Mouse (Mus musculus) embryonic facial prominence, embryonic 14.5 days (tissue): ENCODE measurements around the gene Hmgcr. TPM values are rescaled to one million over a fixed set of nuclear protein-coding genes. Genes with fewer than 3 reads are reported as not detected.

Experiments
- ATAC-seq: fragments of 200-750 bp; cut with Nextera tagmentation; 2 replicates; pipeline ENCODE4 v1.8.0; 2017; ENCODE audit warnings: low read depth, moderate number of reproducible peaks, moderate TSS enrichment
- DNase-seq: peaks from one replicate; pipeline ENCODE4 v3.0.0-alpha.2; 2015; ENCODE audit warnings: low spot score
- H3K27ac ChIP-seq: fragments of 300-500 bp; sonication (generic); replicated peaks from 2 replicates; pipeline ENCODE4 v1.5.1; 2014; ENCODE audit warnings: low read depth, mild to moderate bottlenecking, low read length, moderate library complexity
- H3K27me3 ChIP-seq: fragments of 300-500 bp; sonication (generic); replicated peaks from 2 replicates; pipeline ENCODE4 v1.6.1; 2014; ENCODE audit warnings: low read length; ENCODE audit not compliant: control insufficient read depth, insufficient read depth
- H3K36me3 ChIP-seq: fragments of 300-500 bp; sonication (generic); 2 replicates; pipeline ENCODE4 v1.6.1; 2014; ENCODE audit warnings: low read length, mixed read lengths; ENCODE audit not compliant: control insufficient read depth, insufficient read depth
- H3K4me1 ChIP-seq: fragments of 300-500 bp; sonication (generic); 2 replicates; pipeline ENCODE4 v1.6.1; 2014; ENCODE audit warnings: antibody characterized with exemption, low read length; ENCODE audit not compliant: control insufficient read depth, insufficient read depth
- H3K4me2 ChIP-seq: fragments of 300-500 bp; sonication (generic); 2 replicates; pipeline ENCODE4 v1.6.1; 2014; ENCODE audit warnings: low read depth, mild to moderate bottlenecking, low read length, moderate library complexity, mixed read lengths
- H3K4me3 ChIP-seq: fragments of 300-500 bp; sonication (generic); 2 replicates; pipeline ENCODE4 v1.5.1; 2014; ENCODE audit warnings: low read depth, mild to moderate bottlenecking, low read length
- H3K9ac ChIP-seq: fragments of 300-500 bp; sonication (generic); 2 replicates; pipeline ENCODE4 v1.6.1; 2014; ENCODE audit warnings: low read depth, mild to moderate bottlenecking, low read length, moderate library complexity, mixed read lengths
- H3K9me3 ChIP-seq: fragments of 300-500 bp; sonication (generic); 2 replicates; pipeline ENCODE4 v1.6.1; 2016; ENCODE audit warnings: low read length; ENCODE audit not compliant: control insufficient read depth
- WGBS: fragments of 180-500 bp; shearing (Covaris S2); extraction: QIAGEN DNeasy Blood & Tissue Kit; methylation state at CpG from one replicate; pipeline ENCODE4 v1.1.7; 2014; 5-methylcytosine and 5-hydroxymethylcytosine counted together
- polyA plus RNA-seq: library from polyadenylated mRNA; unstranded; fragments of >200 nt; fragmentation: Nextera tagmentation; extraction: Ambion mirVana; gene quantifications from 2 replicates; pipeline ENCODE4 v1.2.1, GENCODE M21; 2014

Gene Hmgcr
- polyA plus RNA-seq, 1 experiment from 2014 or later = 63.0 TPM

DNA sequence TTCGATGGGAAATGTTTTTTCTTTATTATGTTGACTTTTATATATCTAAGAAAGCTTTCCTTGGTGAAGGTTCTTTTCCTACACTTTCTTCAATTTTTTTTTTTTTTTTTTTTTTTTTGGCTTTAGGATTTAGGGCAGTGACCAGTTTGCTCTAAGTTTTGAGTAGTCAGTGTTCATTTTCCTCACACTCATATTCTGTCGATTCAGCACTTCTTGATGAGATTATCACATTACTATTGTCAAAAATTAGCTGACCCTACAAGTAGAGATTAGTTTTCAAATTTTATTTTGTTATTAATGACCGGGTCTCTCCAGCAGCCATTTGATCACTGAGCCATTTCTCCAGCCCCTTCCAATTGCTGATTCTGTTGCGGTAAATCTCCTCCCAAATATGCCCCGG lies 19.2 kb upstream of the Hmgcr start:
- no peak overlapping the region for H3K4me3 ChIP-seq
- H3K4me2 ChIP-seq = no peak overlapping the region
- H3K4me1 ChIP-seq = no peaks in the 10 kb centered on the region
- H3K27ac ChIP-seq = no peak overlapping the region
- no peak overlapping the region for H3K9ac ChIP-seq
- ATAC-seq (no peak), DNase-seq (no peak)
- no peaks in the 10 kb centered on the region for H3K27me3 ChIP-seq
- 91% methylated on average over 5 of the region's 5 CpGs for WGBS
- H3K36me3 ChIP-seq = no peaks in the 10 kb centered on the region
- no peaks in the 10 kb centered on the region for H3K9me3 ChIP-seq

DNA sequence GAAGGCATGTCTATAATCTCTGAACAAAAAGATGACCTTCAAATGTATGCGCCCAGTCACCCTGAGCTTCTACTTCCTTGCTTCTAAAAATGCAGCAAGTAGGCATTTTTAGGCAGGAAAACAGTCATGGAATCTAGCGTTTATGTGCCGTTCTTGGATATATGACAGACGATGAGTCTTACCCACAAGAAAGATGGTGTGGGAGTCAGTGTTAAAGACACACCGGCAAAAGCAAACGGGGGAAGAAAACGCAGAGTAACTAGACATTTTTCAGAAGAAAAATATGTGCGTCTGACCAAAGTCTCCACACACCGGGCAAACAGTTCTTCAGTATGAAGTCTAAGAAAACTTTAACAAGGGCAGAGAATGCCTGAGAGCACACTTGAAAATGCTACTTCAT lies 16.5 kb upstream of the Hmgcr start:
- Histone ChIP-seq H3K4me1 (no peaks in the 10 kb centered on the region), H3K27ac (no peak overlapping the region), H3K36me3 (no peaks in the 10 kb centered on the region), H3K4me3 (no peak overlapping the region), H3K4me2 (no peak overlapping the region), H3K9ac (no peak overlapping the region), H3K9me3 (no peaks in the 10 kb centered on the region), H3K27me3 (no peaks in the 10 kb centered on the region)
- DNase-seq = no peak
- 86% methylated on average over 9 of the region's 9 CpGs for WGBS
- ATAC-seq = no peak

DNA sequence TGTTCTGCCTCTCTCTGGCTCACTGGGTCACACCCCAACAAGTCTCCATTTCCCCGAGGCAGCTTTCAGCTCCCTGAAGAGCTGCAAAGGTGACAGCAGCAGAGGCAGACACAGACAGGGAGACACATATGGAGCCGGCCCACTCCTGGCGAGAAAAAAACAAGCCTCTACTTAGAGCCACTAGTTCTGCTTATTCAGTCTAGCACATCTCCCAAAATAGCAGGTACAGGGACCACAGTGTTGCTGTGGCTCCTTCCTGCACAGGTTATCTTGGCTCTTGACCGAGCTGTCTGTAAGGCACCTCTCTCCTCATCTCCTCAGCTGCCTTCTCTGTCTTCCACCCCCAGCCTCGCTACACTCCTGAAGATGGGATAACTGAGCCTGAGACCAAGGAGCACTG lies 14.0 kb upstream of the Hmgcr start:
- H3K36me3 ChIP-seq = no peaks in the 10 kb centered on the region
- WGBS = 78% methylated on average over 5 of the region's 5 CpGs
- ATAC-seq = no peak

DNA sequence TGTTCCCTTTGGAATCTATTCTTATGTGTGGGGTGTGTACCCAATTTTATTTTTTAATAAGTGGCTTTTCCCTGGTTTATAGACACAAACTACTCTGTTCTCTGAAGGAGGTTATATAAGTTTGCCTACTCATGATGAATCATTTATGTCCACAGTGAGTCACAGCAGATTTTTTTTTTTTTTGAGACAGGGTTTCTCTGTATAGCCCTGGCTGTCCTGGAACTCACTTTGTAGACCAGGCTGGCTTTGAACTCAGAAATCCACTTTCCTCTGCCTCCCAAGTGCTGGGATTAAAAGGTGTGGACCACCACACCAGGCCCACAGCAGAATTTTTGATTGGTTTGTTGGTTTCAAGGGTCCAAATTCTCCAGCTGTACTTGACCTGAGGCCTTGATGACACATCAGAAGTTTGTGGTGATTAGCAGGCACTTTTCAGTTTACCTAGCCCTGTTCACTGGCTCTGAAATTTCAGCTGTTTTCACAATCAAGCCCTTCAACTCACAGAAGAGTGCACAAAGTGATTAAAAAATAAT lies 10.4 kb upstream of the Hmgcr start:
- no peaks in the 10 kb centered on the region for H3K36me3 ChIP-seq
- no peak overlapping the region for H3K27ac ChIP-seq
- H3K4me2 ChIP-seq = no peak overlapping the region
- H3K9me3 ChIP-seq = no peaks in the 10 kb centered on the region
- no peak overlapping the region for H3K9ac ChIP-seq
- DNase-seq = no peak
- no peak for ATAC-seq
- H3K27me3 ChIP-seq = no peaks in the 10 kb centered on the region
- H3K4me3 ChIP-seq = no peak overlapping the region
- H3K4me1 ChIP-seq = no peaks in the 10 kb centered on the region

More for the DNA sequence above, 14.0 kb upstream of the Hmgcr start:
- Histone ChIP-seq H3K4me1 (no peaks in the 10 kb centered on the region), H3K9me3 (no peaks in the 10 kb centered on the region), H3K27me3 (no peaks in the 10 kb centered on the region), H3K4me3 (no peak overlapping the region), H3K27ac (no peak overlapping the region), H3K4me2 (no peak overlapping the region), H3K9ac (no peak overlapping the region)
- no peak for DNase-seq

DNA sequence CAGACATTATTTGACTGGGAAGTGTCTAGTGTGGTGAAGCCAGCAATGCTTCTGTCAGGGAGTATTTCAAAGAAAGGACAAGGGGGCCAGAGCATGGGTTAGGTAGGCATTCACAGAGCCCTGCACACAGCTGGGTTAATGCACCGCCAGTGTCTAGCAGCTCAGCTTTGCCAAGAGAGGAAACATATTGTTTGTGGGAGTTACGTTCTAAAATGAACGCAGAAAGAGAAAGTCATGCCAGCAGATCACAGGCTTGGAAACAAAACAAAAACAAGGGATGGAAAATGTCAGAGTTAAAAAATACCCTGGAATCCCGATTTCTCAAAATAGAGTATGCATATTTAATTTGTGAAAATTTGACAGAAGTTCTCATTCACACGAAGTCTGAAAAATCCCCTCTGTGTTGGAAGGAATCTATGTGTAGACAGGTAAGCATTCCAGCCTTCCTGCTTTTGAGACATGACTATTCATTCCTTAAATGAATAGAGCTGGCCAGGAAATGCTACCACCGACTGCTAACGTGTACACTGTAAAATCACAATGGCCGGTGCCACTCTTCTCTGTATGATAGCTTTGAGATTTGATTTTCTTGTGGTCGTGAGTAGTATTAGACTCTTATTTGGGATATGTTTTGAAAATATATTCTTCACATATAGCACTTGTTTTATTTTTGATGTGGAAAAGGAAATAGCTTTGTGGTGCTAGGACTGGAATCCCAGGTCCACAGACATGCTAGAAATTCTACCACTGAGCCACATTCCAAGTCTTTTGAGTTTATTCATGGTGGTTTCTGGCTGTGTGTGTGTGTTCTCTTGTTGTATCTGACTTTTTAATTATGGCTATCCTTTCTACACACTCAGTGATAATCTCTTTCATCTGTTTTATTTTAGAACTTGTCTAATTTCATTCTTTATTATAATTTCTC lies 9.7 kb upstream of the Hmgcr start:
- DNase-seq (peak; percentile 39), ATAC-seq (no peak)
- H3K4me3 ChIP-seq = no peak overlapping the region
- H3K4me1 ChIP-seq = no peaks in the 10 kb centered on the region
- H3K4me2 ChIP-seq = no peak overlapping the region
- H3K9me3 ChIP-seq = no peaks in the 10 kb centered on the region
- no peaks in the 10 kb centered on the region for H3K27me3 ChIP-seq
- H3K36me3 ChIP-seq = no peaks in the 10 kb centered on the region
- 69% methylated on average over 9 of the region's 9 CpGs for WGBS
- no peak overlapping the region for H3K9ac ChIP-seq
- H3K27ac ChIP-seq = no peak overlapping the region

DNA sequence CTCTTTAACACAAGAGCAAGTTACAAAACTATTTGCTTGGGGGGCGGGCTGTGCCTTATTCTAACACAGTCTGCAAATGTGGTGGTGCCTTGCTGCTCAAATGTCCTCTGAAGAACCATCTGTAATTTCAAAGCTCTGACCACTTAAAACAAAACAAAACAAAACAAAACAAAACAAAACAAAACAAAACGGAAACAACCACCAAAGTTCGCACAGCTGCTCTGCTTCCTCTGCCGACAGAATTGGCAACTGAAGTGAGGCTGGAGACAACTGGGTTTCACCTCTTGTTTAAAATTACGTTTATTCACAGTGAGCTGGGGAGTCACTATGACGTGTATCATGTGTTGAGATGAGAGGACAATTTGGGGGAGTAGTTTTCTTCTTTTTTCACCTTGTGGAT lies 7.9 kb upstream of the Hmgcr start:
- H3K4me3 ChIP-seq = no peak overlapping the region
- H3K27ac ChIP-seq = no peak overlapping the region
- no peak for DNase-seq
- no peak overlapping the region for H3K9ac ChIP-seq
- no peaks in the 10 kb centered on the region for H3K27me3 ChIP-seq
- H3K4me2 ChIP-seq = no peak overlapping the region
- H3K36me3 ChIP-seq = no peaks in the 10 kb centered on the region
- H3K9me3 ChIP-seq = no peaks in the 10 kb centered on the region
- H3K4me1 ChIP-seq = no peaks in the 10 kb centered on the region
- 76% methylated on average over 6 of the region's 6 CpGs for WGBS
- ATAC-seq = no peak

DNA sequence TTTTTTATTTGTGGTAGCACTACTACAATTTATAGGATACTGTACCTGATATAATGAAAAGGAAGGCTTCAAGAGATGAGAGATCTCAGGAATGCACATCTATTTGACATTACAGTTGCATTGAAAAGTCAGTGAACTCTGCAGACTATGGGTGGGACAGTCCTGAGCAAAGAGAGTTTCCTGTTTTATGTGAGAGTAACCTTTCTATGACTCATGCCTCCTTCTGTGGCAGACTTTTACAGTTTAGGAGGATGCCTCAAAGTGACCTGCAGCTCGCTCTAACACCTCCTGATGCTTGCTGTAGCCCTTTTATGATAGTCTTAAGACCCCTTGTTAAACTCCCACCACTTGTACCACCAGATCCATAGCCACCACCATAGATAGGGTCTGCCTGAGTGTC lies 6.3 kb upstream of the Hmgcr start:
- Histone ChIP-seq H3K27ac (no peak overlapping the region), H3K36me3 (no peaks in the 10 kb centered on the region), H3K4me1 (no peaks in the 10 kb centered on the region), H3K9me3 (no peaks in the 10 kb centered on the region), H3K9ac (no peak overlapping the region), H3K4me2 (no peak overlapping the region), H3K4me3 (no peak overlapping the region), H3K27me3 (no peaks in the 10 kb centered on the region)
- WGBS = 90% methylated on average over 1 of the region's 1 CpGs
- ATAC-seq (no peak), DNase-seq (no peak)

DNA sequence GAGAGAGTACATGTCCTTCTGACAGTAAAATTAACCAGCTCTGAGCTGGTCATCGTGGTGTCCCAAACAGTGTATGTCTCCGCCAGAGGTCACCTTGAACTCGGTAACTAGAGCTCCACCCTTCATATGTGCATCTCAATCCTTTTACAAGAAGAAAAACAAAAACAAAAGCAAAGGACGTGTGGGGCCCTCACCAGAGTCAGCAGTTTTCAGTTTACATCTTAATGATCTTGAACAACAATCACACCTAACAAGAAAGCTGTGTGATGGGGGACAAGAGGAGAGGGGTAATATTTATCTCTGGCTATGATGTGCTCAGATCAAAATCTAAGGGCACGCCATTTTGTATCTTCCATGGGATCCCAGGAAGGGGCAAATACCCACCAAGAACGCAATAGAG lies 5.0 kb upstream of the Hmgcr start:
- Histone ChIP-seq H3K9me3 (no peaks in the 10 kb centered on the region), H3K4me1 (peaks cover 5% of the 10 kb centered on the region; the same call in 1 of the 2 replicates), H3K27me3 (no peaks in the 10 kb centered on the region), H3K4me3 (no peak overlapping the region), H3K9ac (no peak overlapping the region), H3K27ac (no peak overlapping the region), H3K36me3 (no peaks in the 10 kb centered on the region), H3K4me2 (no peak overlapping the region)
- WGBS = 77% methylated on average over 6 of the region's 6 CpGs
- no peak for DNase-seq
- ATAC-seq = no peak

DNA sequence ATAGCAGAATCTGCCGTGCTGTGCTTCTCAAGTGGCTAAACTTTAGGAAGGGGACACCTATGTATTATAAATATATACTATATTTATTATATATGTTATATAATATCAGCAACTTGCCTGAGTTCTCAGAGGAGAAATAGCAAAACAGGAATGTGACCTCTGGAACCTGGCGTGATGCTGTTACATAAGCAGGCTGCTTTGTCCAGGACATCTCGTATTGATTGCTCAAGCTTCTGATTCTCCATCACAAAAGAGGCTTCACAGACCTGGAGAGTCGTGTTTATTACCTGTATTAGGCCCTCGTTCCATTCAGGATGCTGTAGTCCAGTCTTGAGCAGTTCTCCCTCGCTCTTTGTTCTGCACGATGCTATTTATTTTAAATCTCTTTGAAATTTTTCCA lies 3.1 kb upstream of the Hmgcr start:
- DNase-seq (no peak), ATAC-seq (no peak)
- no peak overlapping the region for H3K4me2 ChIP-seq
- no peaks in the 10 kb centered on the region for H3K36me3 ChIP-seq
- H3K4me3 ChIP-seq = no peak overlapping the region
- H3K9ac ChIP-seq = no peak overlapping the region
- no peaks in the 10 kb centered on the region for H3K27me3 ChIP-seq
- 82% methylated on average over 7 of the region's 7 CpGs for WGBS
- H3K27ac ChIP-seq = no peak overlapping the region
- H3K4me1 ChIP-seq = peaks cover 15% of the 10 kb centered on the region
- no peaks in the 10 kb centered on the region for H3K9me3 ChIP-seq
